Mouse (Mus musculus): ENCODE data around the gene Tap2.
A peak's percentile ranks its signal among the peaks of the same experiment; 100 is the strongest.

The Tap2 gene

DNA sequence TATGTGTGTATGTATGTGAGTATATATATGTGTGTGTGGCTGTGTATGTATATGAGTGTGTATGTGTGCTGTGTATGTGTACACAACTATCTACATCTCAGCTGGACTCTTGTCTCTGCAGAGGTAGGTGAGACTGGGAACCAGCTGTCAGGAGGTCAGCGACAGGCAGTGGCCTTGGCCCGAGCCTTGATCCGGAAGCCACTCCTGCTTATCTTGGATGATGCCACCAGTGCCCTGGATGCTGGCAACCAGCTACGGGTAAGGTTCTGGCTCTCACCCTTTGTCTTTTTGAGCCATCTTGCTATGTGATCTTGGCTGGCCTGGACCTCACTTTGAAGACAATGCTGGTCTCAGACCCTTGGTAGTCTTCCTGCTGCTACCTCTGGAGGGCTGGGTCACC is 8.6 kb upstream of the Tap2 start:
- DNase-seq (ENCODE audit: low read depth, low spot score), result no peak

DNA sequence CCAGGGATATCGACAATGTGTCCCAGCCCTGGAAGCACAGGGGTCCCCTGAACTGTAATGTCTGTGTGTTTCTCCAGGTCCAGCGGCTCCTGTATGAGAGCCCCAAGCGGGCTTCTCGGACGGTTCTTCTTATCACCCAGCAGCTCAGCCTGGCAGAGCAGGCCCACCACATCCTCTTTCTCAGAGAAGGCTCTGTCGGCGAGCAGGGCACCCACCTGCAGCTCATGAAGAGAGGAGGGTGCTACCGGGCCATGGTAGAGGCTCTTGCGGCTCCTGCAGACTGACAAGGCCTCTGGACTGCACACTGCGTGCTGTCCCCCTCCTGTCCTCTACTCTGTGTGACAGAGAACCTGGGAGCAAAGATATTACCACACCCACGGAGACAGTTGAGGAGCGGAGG is 6.8 kb upstream of the Tap2 start:
- DNase-seq (ENCODE audit: low read depth, low spot score), result peak; percentile 91

DNA sequence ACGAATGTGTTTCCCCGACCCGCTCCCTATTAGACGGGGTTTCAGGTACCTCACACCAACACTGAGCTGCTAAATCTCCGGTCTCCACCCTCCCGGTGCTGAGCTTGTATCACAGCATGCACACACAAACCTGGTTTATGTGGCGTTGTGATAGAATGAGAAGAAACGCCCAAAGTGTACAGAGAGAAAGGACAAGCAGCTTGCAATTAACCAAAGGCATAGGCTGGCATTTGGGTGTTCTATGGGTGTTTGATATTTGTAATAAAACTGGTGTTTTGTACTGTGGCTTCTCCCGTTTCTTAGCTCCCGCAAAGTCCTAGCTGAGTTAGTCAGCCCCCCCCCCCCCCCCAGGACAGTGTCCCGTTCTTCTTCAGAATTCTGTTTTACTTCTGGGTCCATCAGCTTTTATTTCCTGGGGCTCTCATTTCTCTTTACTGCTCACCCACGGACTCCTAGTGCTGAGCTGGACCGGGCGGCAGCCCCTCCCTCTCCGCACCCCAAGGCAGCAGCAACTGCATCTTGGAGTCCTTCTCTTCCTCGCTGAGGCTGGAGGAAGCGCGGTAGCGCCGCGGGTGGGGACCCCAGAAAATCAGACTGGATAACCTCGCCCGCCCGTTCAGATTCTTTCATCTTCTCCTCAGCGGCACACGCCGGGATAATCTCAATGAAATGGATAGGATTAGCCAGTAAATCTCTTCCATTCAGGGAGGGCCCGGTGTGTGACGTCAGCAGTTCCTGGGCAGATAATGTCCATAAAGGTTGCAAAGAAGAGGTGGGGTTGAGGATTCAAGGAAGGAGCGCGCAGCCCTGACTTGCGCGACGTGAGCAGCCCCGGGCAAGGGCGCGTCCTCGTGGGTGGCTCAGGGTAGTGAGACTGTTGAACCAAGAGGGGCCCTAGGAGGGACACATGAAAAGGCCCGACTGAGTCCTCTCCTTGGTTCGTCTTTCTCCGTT is 6.1 kb upstream of the Tap2 start, which contains the start of gene Psmb8:
Gene Psmb8, plus strand, starts transcription at position 781 of the 954 bp plus-strand sequence.
- peak; percentile 94 for DNase-seq (ENCODE audit: low read depth, low spot score)

DNA sequence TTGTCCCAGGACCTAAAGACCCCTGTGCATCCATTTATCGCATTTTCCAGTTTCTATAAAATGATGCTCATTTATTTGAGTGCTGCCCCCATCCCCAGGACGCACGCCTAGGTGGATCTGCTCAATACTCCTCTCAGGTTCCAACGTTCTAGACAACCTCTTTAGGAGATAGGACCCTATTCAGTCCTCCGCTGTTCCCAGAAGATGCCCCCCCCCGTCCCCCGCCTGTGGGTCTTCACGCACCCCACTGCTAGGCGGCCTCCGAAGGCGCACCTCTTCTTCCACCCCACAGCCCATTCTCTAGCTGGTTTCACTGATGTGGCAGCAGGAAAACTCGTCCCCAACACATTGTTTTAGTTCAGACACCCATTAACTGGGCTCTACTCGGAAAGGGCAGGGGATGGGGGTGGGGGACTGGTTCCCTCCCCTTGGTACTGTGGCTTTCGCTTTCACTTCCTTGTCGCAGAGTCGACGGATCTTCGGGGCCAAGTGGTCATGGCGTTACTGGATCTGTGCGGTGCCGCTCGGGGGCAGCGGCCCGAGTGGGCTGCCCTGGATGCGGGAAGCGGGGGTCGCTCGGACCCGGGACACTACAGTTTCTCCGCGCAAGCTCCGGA is 5.3 kb upstream of the Tap2 start:
- DNase-seq (ENCODE audit: low read depth, low spot score), result peak; percentile 93

DNA sequence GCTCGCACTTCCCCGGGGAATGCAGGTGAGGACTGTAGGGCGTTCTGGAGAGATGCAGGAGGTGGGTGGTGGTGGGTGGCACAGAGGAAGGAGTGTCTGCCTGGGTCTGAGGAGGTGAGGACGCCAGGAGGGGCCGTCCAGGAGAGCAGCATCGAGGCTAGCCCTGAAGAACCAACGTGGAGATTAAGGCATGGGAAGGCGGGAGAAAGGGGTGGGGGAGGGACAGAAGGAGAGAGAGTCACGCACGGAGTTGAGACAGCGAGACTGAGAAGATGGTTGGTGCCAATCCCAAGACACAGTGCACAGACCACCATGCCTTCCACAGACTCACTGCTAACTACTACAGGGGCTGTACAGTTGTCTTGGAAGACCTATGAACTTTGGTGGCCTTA is 4.8 kb upstream of the Tap2 start:
- DNase-seq (ENCODE audit: low read depth, low spot score), result no peak

DNA sequence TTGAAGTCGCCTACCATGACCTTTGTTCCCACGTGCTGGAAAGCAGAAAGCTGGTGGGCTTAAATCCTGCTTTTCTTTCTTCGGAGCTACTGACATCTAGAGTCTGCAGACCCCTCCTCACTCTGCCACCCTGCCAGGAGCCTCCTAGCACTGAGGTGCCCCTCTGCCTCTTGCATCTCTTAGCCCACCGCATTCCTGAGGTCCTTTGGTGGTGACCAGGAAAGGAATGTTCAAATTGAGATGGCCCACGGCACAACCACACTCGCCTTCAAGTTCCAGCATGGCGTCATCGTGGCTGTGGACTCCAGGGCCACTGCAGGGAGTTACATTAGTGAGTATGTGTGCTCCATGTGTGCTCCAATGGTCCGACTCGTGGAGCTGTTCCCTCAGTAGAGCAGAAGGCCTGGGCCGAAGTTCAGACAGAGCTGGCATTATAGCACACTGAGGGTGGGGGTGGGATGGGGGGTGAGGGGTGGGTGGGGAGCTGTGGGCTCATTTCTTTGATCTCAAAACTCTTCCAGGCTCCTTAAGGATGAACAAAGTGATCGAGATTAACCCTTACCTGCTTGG is 4.2 kb upstream of the Tap2 start:
- no peak for DNase-seq (ENCODE audit: low read depth, low spot score)

DNA sequence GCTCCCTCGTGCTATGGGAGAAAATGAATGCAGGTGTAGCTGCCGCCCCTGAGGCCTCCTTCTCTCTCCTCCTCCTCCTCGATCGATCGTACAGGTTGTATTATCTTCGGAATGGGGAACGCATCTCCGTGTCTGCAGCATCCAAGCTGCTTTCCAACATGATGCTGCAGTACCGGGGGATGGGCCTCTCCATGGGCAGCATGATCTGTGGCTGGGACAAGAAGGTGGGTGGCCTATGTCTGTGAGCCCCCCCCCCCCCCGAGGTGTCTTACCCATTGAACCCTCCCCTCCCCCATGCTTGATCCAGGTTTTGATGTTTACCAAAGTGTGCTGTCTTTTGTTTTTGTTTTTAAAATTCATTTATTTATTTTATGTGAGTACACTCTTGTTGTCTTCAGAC is 3.3 kb upstream of the Tap2 start:
- DNase-seq (ENCODE audit: low read depth, low spot score), result no peak

DNA sequence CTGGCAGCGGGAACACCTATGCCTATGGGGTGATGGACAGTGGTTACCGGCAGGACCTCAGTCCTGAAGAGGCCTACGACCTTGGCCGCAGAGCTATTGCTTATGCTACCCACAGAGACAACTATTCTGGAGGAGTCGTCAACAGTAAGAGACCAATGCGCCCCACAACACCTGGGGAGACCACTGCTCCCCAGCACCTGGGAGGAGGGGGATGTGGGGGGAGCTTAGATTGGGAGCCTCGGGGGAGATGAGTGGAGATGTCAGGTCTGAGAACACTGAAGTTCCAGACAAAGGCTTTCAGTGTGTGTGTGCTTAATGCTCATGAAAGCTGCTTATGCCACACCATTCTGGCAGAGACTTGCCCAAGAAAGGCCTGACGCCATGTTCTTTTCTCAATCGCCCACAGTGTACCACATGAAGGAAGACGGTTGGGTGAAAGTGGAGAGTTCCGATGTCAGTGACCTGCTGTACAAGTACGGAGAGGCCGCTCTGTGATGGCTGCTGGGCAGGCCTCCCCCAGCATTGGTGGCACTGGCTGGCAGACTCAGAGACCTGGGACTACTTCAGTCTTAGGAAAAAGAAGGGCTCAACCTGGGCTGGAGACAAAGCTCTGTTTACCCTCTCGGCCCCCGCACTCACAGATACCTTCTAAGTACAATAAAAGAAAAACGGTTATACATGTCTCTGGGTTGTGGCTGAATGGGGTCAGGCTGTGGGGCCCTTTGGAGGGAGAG is 2.4 kb upstream of the Tap2 start:
- DNase-seq (ENCODE audit: low read depth, low spot score), result no peak

DNA sequence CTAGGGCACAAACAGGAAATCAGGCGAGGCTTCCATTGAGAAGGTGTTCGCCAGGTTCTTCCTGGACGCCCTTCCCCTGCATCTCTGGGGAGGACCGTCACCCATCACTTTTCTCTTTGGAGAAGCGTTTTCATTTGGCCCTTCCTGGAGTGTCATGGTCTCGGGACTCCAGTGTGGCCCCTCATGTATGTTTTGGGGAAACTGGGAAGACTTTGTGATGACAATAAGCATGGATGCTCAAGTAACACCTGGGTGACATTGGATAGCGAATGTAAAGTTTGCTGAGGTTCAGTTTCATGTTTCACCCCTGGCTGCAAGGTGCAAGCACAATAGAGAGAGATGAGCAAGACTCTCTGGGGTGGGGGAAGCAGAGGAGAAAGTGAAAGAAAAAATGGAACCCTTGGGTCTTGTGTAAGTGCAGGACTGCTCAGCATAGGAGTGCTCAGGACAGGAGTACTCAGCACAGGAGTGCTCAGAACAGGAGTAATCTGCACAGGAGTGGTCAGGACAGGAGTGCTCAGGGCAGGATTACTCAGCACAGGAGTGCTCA is 1.7 kb upstream of the Tap2 start:
- DNase-seq (ENCODE audit: low read depth, low spot score), result no peak

DNA sequence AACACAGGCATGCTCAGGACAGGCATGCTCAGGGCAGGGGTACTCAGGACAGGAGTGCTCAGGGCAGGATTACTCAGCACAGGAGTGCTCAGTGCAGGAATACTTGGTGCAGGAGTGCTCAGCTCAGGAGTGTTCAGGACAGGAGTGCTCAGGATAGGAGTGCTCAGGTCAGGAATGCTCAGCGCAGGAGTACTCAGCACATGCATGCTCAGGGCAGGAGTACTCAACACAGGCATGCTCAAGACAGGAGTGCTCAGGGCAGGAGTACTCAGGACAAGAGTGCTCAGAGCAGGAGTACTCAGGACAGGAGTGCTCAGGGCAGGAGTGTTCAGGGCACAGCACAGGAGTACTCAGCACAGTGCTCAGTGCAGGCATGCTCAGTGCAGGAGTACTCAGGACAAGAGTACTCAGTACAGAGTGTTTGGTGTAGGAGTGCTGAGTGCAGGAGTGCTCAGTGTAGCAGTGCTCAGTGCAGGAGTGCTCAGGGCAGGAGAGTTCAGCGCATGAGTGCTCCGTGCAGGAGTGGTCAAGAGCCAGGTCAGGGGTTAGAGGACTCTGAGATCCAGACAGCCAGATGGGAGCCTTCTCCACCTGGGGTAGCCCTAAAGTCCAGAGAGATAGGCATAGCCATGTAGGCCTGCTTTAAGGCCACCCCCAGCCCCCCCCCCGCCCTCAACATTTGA is 426 bp upstream of the Tap2 start:
- peak; percentile 42 for DNase-seq (ENCODE audit: low read depth, low spot score)

DNA sequence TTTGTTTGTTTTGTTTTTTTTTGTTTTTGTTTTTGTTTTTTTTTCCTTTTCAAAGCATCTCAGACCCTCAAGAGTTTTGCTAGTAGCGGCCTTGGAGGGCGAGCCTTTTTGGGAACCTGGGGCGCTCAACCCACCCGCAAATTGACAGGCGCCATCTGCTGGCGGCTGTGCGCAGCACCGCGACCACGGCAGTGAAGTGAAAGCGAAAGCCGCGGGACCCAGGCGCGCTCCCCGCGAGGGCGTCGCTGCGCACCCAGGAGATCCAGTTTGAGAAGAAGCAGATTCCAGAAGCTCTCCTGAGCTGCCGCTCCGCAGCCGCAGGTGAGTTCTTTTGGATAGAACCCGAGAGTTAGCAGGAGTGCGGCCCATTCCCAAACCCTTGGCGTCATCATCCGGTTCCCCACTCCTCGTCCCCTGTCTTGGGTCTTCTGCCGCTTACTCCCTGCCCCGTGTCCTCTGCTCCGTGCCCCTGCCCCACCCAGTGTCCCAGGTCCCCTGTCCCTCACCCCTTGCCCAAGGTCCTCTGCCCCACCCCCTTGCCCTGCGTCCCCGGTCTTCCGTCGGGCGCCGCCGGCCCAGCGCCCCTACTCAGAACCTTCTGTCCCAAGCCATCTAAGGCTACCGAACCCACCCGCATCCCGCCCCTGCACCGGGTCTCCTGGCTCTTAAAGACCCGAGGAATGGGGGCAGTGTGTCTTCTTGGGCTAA is 1.1 kb downstream of the Tap2 start:
- DNase-seq (ENCODE audit: low read depth, low spot score), result peak; percentile 92

DNA sequence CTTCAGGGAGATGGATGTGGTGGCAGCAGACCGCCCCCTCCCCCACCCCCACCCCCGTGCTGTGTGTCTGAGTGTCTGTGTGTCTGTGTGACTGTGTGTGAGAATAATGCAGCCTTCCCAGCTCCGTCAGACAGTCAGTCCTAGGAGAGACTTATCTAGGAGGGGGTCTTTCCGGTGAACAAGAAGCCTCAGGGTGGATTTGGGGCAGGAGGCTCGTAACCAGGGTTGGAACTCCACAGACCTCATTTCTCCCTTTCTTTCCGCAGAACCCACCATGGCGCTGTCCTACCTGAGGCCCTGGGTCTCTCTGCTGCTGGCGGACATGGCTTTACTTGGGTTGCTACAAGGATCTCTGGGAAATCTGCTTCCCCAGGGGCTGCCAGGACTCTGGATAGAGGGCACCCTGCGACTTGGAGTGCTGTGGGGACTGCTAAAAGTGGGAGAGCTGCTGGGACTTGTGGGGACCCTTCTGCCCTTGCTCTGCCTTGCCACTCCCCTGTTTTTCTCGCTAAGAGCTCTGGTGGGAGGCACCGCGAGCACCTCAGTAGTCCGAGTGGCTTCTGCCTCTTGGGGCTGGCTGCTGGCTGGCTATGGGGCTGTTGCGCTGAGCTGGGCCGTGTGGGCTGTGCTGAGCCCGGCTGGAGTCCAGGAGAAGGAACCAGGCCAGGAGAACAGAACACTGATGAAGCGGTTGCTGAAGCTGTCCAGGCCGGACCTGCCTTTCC is 1.9 kb downstream of the Tap2 start:
- peak; percentile 71 for DNase-seq (ENCODE audit: low read depth, low spot score)

DNA sequence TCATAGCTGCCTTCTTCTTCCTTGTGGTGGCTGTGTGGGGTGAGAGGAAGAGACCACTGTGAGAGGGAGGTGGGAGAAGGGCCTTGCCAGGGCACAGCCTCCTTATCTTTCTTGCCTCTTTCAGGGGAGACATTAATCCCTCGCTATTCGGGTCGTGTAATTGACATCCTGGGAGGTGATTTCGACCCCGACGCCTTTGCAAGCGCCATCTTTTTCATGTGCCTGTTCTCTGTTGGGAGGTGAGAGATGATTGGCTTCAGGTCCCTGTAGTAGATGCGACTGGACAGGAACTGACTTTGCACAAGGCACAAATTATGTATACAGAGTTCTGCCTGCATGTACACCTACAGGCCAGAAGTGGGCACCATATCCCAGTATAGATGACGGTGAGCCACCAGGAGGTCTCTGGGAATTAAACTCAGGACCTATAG is 2.4 kb downstream of the Tap2 start:
- DNase-seq (ENCODE audit: low read depth, low spot score), result peak; percentile 85

DNA sequence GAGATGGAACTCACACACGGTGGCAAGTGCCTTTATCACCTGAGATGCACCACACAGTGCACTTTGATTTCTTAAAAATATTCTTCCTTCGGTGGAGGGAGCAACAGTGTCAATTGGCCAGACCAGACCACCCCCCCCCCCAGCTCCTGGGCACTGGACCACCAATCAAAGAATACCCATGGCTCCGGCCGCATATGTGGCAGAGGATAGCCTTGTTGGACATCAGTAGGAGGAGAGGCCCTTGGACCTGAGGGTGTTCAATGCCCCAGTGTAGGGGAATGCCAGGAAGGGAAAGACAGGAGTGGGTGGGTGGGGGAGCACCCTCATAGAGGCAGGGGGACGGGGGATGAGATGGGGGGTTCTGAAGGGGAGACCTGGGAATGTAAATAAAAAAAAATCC is 3.4 kb downstream of the Tap2 start:
- no peak for DNase-seq (ENCODE audit: low read depth, low spot score)

DNA sequence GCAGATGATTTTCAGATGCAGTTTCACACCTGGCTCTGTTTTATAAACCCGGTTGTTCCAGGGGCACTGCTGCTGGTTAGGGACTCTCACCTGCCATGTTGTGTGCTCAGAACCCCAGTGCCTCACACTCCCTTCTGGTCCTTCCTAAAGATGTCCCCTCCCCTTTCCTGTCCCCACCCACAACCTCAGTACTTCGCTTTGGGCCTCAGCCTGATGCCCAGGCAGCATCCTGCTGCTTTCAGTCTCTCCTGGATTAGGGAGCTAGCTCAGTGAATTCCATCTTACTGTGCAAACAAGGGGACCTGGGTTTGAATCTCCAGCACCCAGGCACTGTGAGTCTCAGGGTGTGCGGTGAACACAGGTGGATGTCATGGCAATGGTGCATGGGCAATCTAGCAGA is 4.1 kb downstream of the Tap2 start:
- DNase-seq (ENCODE audit: low read depth, low spot score), result no peak

DNA sequence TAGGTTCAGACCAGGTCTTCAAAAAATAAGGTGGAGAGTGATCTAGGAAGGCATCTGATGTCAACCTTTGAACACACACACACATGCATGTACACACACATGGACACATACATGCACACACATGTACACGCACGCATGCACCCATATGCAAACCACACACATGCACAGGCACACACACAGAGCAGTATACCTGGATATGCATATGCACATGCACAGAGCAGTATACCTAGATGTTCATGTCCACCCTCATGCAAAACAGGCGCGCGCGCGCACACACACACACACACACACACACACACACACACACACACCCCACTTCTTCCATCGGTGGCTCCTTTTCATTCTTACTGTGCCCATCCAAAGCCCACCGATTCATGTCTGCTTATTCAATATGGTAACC is 4.5 kb downstream of the Tap2 start:
- no peak for DNase-seq (ENCODE audit: low read depth, low spot score)

DNA sequence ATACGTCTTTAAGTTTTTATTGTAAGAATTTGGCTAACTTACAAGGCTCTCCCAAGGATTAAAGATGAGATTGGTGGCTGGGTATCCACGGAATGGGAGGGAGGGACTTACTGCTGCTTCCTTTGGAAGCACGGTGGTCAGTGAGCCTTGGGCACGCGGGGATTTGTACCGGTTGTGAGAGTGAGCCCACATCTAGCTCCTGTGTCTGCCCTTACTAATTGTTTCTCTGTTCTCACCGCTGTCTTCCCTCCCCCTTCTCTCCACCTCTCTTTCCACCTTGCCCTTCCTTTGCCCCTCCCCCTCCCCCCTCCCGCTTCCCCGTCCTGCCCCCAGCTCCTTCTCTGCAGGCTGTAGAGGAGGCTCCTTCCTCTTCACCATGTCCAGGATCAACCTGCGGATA is 5.1 kb downstream of the Tap2 start:
- no peak for DNase-seq (ENCODE audit: low read depth, low spot score)

DNA sequence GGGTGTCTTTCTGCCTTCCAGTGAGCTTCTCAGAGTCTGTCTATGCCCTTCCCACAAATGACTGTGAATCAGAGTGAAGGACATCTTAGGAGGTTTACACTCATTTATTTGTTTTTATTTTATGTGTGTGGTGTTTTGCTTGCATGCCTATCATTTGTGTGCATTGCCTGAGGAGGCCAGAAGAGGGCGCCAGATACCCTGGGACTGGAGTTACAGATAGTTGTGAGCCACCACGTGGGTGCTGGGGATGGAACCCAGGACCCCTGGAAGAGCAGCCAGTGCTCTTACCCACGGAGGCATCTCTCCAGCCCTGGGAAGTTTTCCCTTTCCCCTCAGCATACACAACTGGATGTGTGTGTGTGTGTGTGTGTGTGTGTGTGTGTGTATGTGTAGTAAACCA is 6.4 kb downstream of the Tap2 start:
- DNase-seq (ENCODE audit: low read depth, low spot score), result no peak

DNA sequence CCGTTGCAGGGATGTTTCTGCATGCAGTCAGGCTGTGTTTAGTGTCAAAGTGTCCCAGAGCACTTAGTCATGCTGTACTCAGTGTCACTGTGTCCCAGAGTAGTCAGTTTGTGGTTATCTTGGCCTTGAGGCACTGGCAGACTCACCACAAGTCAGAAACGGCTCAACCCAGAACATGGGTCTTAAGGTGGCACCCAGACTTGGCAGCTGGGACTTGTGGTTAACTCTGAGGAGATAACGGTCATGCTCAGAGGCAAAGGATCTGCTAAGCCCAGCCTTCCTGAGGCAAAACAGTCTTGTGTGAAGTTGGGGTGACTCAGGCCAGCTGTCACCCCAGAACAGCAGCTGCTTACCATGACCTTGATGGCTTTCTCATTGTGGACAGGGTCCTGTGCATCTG is 7.3 kb downstream of the Tap2 start:
- DNase-seq (ENCODE audit: low read depth, low spot score), result no peak
